Mouse (Mus musculus) adrenal gland, adult 8-10 months (tissue): ENCODE measurements around the gene Trim7. TPM values are rescaled to one million over a fixed set of nuclear protein-coding genes. Genes with fewer than 3 reads are reported as not detected.
"Not testable (repeated sequence)": the region's sequence is repeated elsewhere in the genome, so short reads cannot be mapped to it uniquely, and the experiment has no call there.

Experiments
- DNase-seq: peaks from one replicate; pipeline ENCODE4 v3.0.0; 2022
- total RNA-seq, 4 experiments: library from RNA; stranded (reverse); gene quantifications; 2 replicates each; pipeline ENCODE4 v1.2.4; 2022

The Trim7 gene
- 10 to 100 TPM; 10.1 to 14.9 (median 10.9) TPM for total RNA-seq

DNA sequence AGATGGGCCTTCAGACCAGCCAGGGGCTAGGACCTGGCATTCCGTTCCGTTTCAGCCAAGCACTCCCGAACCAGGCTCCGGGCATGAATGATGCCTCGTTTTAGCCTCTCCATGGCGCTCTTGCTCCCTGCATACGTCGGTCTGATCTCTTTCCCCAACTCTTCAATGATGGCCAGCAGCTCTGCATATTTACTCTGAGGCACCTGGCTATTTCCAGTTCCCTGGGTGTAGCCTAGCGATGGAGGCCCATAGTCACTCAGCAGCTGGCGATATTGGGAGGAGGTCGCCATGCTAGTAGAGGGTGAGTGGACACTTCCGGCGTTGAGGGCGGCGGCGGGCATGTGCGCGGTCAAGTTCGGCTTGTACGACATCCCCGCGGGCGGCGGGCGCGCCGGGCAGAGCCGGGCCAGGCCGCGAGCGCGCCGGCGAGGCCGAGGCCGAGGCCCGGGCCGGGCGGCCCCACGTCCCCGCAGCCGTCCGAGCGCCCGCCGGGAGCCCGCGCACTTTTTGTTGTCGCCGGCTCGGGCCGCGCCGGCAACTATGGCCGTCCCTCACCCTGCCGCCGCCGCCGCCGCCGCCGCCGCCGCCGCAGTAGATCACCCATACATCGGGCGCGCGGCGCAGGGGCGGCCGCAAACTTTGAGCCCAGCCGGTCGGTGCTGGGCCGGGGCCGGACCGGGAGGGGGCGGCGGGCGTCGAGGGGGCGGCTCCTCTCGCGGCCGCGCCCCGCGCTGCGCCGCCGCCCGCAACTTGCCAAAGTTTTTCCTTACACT is at the start of gene Trim7, which contains the start of gene Gm12184:
Gene Trim7 (plus strand): TSS at position 162 of the 773 bp plus-strand sequence.
Gene Gm12184 (minus strand): TSS at position 677 of the 773 bp plus-strand sequence.
- not testable (repeated sequence) for DNase-seq

DNA sequence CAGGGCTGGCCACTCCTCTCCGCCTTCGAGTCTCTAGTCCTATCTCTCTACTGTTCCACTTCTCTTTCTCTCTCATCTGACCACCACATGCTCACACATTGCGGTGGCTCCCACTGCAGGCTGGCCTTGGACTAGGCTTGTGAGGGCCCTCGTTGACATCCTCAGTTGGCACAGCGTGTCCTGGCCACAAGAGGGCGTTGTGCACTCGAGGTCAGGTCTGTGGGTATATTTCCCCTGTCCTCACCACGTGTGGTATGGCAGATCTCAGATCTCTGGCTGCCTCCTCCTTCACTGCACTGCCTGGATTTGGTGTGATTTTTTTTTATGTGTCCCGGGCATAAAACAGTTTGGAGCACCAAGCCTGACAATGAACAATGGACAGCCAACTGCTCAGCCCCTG is 49.3 kb upstream of the Trim7 start:
- no peak for DNase-seq

DNA sequence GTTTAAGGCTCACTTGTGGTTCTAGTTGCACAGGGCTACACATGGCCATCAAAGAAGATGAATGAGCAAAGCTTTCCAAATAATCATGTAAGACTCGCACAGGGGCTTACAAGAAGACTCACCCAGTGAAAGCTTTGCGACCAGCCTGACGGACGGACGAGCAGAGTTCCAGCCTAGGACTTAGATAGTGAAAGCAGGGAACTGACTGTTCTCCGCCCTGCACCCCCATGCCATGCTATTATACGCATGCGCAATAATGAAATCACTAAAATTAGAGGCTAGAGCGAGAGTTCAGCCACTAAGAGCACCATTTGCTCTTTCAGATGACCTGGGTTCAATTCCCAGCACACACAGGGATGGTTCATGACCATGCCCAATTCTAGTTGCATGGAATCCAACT is 48.6 kb upstream of the Trim7 start:
- no peak for DNase-seq

DNA sequence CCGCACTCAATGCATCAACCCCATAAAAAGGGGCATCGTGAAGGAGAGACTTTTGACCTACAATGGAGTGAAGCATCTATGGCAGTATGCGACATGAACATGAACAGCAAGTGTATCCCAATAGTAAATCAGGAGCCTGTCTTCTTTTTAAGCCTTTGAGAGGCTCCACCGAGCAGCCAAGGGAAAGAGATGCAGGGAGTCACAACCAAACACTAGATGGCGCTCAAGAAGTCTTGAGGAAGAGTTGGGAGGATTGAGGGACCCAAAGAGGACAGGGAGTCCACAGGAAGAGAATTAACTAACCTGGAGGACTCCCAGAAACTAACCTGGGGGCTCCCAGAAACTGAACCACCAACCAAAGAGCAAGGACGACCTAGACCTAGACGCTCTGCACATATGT is 46.5 kb upstream of the Trim7 start:
- DNase-seq = no peak

DNA sequence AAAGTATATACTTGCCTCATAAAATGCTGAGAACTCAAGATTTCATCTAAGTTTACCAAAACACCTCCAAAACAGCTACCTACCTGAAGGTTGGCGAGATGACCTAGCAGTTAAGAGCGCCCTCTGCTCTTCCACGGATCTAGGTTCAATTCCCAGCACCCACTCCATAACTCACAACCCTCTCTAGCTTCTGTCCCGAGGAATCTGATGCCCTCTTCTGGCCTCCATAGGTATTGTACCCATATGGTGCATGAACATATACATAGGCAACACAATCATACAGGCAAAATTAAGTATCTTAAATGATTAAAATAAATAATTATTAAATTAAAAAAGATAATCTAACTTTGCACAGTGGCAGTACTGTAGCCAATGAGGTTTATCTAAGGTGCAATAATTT is 43.7 kb upstream of the Trim7 start:
- DNase-seq = no peak

DNA sequence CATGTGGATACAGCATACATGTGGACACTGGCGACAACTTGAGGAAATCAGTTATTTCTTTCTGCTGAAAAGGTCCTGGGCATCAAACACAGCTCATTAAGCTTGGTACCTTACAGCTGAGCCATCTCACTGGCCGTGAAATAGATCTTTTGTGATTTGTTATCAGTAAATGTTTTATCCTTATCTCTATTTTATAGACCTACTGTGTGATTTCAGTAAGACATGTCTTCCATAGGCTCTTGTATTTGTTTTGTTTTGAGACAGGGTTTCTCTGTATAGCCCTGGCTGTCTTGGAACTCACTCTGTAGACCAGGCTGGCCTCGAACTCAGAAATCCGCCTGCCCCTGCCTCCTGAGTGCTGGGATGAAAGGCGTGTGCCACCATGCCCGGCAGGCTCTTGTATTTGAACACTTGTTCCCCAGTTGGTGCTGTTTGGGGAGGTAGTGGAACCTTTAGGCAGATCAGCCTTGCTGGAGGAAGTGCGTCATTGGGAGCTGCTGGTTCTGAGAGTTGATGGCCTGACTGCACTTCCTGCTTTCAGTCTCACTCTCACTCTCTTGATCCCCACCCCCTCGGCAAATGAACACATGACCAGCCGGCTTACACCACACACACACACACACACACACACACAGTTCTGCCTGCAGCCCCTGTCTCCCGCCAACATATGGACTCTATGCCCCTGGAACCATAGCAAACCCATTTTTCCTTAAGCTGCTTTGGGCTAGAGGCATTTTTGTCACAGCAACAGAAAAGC is 38.3 kb upstream of the Trim7 start:
- no peak for DNase-seq

DNA sequence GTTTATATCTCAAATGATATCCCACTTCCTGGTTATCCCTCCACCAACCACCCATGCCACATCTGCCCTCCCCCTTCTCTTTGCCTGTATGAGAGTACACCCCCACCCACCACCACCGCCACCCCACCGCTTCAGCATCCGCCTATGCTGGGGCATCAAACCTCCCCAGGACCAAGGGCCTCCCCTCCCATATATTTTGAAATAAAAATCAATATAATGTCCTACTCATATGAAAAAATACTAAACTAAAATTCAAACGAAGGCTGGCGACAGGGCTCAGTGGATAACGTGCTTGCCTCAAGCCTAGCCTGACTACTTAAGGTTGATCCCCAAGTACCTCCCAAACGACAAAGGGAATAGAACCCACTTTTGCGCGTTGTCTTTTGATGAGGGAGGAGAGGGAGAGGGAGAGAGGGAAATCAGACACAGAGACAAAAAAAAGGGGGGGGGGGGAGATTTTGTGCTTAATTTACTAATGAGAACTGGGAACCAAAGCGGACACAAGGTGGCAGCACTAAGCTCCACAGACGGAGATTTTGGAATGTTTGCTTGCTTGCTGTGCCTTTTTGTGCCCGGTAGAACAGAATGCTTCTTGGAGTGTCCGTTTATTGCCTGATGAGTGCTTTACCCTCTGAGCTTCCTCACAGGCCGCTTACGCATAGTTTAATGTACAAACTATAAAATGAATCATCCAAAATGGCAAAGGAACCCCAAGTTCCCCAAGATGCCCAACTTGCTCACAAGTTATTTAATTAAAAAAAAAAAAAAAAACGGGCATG is 37.4 kb upstream of the Trim7 start:
- DNase-seq = peak; percentile 49

DNA sequence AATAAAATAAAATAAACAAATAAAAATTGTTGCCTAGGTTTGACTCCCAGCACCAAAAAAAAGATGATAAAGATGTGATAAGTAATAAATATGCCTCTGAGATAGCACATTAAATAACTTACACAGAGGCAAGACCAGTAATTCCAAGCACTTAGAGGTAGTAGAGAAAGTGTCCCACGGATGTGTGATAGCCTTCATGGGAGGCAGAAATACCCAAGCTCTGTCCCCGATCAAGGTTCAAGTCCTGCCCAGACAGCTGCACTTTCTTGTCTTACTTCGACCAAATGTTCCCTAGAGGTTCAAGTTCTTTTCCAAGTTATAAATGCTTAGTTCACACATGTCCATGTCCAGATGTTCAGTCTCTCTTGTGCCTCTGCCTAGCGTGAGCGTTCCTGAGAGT is 36.7 kb upstream of the Trim7 start:
- DNase-seq = no peak

DNA sequence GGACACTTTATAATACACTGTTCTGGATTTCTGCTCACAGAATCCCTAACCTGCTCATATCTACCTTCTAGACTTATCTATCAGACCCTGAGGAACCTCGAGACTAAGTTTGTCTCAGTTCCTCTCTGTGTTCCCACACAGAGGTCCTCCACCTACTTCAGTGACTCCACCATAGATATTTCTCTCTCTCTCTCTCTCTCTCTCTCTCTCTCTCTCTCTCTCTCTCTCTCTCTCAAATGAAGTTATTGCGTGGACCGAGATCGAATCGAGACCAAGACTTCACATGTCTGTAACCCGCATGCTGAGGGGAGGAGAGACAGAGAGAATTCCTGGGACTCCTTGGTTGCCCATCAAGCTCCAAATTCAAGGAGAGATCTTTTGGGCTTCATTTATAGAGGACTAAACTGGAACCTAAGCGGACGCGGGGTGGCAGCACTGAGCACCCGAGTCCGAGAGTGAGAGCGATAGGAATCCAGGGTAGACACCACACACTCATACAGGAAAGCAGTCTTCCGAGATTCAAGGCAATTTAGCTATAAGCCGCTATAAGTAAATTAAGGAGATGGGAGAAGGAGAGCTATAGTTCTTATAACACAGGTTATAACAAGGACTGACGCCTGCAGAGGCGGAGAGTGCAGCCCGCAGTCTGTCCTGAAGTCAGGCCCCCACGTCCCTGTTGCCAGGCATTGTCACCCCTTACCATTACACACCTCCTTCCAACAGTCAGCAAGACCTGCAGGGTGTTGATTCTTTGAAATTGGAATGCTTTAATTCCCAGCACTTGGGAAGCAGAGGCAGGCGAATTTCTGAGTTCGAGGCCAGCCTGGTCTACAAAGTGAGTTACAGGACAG is 35.7 kb upstream of the Trim7 start:
- peak; percentile 70 for DNase-seq

DNA sequence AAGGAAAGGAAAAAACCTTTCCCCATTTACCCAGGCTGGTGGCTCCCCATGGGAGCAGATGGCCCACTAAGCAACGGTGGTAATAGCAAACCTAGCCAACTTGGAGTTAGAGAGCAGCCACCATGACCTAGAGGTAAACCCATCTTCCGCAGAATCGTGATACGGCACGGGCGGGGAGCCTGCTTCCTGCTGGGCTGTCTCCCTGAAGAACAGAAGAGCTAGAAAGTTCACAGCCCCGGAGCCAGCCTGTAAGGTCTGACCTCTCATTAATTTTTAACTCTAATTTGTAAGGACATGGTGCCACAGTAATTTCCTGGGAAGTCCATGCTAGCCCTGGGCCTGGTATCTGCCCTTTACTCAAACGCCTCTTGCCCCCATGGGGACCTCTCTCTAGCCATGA is 35.0 kb upstream of the Trim7 start:
- no peak for DNase-seq

DNA sequence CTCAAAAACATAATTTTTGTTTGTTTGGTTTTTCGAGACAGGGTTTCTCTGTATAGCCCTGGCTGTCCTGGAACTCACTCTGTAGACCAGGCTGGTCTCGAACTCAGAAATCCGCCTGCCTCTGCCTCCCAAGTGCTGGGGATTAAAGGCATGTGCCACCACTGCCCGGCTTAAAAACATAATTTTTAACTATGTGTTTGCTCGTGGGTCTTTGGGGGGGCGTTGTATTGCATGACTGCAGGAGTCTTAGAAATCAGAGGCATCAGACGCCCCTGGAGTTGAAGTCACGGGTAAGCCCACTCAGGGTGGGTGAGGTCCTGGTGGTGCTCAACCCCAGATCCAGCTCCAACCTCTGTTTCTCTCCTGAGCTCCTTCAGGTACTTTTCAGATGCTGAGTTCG is 34.0 kb upstream of the Trim7 start:
- DNase-seq = not testable (repeated sequence)

DNA sequence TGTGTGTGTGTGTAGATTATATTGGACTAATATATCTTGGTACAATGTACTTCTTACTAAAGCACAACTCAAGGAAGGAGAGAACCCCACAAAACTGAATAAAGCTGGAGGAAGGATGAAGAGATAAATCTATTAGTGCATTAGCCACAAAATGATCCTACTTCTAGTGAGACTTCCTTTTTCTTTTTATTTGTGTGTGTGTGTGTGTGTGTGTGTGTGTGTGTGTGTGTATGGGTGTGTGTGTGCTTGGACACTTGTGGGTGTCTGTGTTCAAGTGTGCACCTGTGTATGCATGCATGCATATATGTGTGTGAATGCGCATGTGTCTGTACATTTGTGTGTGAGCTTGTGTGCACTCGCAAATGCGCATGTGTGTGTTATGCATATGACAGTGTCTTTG is 32.8 kb upstream of the Trim7 start:
- no peak for DNase-seq

DNA sequence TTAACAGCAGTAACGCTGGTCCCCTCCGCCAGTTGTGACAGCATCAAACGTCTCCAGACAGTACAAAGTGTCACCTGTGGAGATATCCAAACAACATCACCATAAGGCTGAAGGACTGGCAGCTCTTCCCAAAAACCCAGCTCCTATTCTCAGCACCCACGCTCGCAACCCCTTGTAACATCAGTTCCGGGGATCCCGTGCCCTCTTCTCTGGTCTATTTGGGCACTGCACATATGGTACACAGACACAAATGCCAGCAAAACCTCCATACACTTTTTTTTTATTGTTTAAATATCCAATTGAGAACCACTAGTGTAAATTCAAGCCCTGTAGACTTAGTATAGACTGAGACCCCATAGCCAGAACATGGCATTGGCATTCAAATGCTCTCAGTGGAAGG is 30.7 kb upstream of the Trim7 start:
- DNase-seq = no peak

DNA sequence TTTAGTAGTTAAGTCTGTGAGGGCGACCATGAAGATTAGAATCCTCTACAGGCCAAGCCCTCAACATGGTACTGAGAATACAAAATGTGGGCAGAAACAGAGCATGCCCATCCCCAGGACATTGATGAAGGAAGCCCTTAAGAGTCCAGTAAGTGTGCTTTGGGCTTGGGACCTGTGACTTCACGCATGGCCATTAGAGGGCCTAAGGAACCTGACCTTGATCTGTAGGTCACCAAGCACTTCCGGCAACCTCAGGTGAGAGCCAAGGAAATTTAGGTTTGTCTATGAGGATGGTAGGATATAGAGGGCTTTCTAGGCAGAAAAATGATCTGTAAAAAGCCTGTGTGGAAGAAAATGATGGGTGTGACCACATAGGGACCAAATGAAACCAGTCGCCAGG is 29.6 kb upstream of the Trim7 start:
- DNase-seq = no peak

DNA sequence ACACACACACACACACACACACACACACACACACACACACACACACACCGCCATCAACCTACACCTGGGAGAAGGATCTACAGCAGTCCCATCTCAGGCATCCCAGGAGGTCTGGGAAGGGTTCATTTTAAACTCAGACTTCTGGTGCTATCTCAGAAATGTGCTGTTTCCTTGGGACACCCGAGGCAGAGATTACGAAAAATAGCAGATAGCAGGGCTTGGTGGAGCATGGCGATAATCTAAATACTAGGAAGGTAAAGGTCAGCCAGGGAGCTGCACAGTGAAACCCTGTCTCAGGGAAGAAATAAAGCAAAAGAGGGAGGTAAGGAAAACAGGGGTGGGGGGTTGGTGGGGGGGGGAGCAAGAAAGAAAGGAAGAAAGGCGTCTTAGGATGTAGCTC is 28.7 kb upstream of the Trim7 start:
- no peak for DNase-seq

DNA sequence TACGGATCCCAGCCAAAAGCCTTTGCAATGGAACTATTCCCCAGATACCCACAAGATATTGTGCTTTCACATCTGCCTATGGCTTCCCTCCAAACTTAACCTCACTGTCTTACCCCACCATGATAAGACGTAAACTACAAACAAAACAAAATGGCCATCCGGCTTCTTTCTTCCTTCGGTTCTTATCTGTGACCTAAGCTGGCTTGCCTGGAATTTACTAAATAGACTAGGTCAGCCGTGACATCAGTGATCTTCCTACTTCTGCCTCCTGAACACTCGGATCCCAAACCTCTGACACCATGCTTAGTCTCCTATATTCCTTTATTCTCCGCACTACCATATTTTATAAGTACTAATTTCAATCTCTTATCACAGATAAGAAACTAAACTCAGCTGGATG is 27.6 kb upstream of the Trim7 start:
- no peak for DNase-seq

DNA sequence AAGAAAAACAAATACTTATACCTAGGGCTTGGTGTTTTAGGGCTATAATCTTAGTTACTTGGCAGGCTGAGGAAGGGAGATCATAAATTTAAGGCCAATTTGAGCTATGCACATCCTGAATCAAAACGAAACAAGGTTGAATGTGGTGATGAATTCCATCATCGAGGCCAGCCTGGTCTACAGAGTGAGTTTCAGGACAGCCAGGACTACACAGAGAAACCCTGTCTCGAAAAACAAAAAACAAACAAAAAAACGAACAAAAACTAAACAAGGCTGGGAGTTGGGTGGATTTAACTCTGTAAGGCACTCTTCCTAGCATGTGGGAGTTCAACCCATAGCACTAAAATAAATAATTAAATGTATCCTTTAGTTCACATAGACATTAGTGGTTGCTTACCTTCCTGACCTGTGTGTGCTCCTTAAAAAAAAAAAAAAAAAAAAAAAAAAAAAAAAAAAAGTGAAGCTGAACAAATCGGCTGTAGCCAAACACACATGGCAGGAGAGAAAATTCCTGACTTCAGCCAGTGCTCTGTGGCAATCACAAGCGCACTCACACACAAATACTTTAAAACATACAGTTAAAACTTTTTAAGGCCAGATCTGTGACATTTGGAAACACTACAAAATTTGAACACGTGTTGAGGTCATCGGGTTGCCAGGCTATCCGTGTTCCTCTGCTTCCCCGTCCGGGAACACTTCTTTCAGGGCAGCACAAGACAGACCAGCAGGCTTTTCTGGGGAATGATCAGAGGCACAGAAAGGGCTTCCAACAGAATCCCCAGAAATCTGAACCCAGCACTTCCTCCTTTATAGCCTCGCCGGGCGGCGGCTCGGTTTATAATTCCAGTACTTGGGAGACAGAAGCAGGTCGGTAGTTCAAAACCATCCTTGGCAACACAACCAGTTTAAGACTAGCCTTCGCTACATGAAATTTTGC is 26.7 kb upstream of the Trim7 start:
- no peak for DNase-seq

DNA sequence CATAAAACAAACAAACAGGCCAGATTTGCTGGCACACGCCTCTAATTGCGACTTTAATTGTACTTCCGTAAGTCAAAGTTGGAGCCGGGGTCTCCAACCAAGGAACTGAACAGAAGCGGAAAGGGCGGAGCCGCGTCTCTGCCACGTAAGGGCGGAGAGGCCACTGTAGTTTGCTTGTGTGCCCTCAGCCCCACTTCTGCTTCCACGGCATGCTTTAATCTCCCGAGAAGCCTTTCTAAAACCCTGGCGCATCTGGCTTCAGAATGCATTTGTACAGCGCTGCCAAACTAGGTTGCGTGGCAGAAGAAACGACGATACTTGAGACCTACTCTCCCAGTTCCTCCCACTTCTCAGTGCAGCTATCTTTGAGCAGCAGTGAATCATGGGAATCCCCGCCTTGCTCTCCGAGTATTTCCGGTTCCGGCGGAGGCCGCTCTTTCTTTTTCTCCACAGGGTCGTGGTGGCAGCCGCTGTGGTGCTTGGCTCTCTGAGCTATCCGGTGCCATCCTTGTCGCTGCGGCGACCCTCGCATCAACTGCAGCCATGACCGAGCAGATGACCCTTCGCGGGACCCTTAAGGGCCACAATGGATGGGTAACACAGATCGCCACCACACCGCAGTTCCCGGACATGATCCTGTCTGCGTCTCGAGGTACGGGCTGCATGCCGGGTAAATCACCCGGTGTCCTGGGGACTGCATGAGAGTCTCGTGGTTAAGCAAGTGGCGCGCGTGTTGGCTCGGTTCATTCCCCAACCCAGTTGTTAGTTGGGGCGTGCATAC is 25.8 kb upstream of the Trim7 start, which contains the start of gene Rack1:
Gene Rack1 (plus strand): TSS at position 412 of the 781 bp plus-strand sequence.
- peak; percentile 86 for DNase-seq

DNA sequence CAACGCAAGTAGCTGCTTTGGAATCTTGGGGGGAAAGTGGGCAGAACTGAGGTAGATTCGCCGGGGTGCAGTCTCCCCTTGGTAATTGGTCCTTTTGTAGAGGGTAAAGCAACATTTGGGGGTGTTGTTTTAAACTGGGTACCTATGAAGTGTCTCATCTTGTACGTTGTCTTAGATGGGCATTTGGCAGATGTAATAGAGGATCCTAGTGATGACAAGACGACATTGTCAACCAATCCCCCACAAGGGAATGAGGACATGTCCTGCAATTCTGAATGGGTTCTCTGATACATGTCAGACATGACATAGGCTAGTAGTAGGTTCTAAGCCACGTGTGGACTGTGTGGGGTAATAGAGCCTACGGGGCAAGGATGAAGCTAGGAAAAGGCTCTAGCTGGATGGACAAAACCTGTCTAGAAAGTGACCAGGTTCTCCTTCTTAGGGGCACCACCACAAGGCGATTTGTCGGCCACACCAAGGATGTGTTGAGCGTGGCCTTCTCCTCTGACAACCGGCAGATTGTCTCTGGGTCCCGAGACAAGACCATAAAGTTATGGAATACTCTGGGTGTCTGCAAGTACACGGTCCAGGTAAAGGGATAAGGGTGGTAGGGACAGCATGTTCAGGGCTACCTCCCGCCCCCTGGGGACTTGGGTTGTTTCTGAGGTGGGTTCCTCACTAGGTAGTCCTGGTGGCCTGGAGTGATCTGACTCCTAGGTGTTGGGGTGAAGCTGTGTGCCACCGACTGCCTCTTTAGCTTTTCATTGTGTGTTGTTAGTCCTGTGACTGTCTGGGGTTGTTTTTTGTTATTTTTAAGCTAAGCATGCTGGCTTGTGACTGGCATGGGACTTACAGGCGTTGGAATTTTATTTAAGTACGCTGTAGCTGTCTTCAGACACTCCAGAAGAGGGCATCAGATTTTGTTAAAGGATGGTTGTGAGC is 23.8 kb upstream of the Trim7 start:
- DNase-seq = no peak
